Mouse (Mus musculus) gastrocnemius, postnatal 10 days (tissue): ENCODE measurements around the gene Tmbim4. TPM values are rescaled to one million over a fixed set of nuclear protein-coding genes. Genes with fewer than 3 reads are reported as not detected.

Source experiments
- DNase-seq: peaks from one replicate; pipeline ENCODE4 v3.0.0; 2021; ENCODE audit warnings: mixed read lengths
- total RNA-seq, 2 experiments: library from RNA; stranded (reverse); gene quantifications; 2 replicates each; pipeline ENCODE4 v1.2.3; 2021

Tmbim4 gene
- total RNA-seq, 2 experiments from 2014 or later = 65.2 to 67.7 TPM

DNA sequence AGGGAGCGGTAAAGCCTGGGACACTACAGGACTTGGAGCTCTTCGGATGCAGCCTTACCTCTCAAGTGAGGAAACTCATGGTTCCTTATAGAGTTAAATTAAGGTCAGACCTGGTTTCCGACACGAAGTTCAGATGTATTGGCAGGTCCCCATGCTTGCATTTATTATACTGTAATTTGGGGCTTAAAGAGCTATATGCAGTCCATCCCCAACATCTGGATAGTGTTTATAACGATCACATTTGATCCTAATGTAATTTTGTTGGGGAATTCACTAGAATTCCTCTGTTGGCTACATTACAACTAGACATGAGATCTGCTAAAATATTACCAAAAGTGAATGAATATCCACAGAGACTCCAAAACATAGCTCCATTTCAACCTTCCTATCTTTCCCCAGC lies 44.3 kb downstream of the Tmbim4 start:
- DNase-seq = no peak

DNA sequence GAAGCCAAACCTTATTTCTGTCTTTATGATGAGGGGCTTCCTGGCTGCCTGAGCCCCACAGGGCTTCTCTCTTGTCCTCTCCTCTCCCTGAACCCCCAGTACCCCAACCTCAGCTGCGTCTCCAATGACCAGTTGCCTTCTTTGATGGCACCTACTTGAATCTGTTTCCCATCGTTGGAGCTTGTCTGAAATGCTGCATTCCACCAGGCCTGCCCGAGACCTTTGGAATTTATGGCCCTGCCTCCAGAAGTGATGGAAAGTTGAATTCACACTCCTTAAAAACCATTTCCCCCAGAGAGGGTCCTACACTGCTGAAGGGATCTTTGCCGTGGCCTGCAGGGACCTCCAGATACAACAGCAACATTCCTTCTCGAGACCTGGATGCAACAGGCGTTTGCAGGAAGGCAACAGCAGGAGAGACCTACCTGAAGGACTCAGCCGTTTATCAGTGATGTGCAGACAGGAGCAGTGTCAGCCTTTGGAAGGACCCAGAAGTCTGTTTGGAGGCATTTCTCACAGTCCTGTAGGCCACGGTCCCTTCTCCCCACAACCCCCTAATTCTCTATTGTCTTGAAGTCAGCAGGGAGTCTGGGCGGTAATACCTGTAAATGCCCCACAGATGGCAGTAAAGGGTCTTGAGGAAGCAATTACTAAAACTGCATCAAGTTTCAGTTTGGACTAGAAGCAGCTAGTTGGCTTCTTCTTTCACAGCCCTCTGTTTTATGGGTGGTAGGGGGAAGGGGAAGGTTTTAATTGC lies 45.8 kb downstream of the Tmbim4 start:
- DNase-seq = peak; percentile 15

DNA sequence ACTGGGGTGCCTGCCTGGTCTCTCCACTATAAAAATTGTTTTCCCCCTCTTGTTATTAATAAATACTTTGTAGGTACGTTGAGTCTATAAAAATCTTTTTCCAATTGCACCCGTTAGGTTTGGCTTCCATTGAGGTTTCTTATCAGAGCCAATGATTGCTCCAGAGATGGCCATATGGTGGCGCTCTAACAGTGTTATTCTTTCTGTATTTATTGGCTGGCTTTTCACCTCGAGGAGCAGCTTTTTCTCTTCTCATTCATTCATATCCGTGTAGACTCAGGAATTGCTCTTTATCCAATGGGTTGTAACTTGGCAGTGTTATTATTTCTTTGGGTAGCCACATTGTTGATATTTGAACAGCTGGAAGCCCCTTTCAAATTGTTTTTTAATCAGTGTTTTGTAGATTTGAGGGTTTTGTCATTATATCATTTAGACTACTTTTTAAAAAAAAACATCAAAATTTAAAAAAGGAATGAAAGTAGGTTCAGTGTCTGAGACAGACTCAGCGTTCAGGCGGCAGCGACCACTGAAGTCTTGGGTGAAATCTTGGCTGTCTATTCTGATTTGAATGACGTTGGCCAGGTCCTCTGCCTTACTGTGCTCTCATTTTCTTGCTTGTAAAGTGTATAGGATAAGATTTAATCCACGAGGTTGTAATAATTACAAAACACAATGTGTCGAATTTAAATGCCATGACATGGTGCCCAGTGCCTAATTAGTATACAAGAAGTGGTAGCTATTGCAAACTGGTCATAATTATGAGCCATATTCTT lies 49.7 kb downstream of the Tmbim4 start:
- DNase-seq = no peak

DNA sequence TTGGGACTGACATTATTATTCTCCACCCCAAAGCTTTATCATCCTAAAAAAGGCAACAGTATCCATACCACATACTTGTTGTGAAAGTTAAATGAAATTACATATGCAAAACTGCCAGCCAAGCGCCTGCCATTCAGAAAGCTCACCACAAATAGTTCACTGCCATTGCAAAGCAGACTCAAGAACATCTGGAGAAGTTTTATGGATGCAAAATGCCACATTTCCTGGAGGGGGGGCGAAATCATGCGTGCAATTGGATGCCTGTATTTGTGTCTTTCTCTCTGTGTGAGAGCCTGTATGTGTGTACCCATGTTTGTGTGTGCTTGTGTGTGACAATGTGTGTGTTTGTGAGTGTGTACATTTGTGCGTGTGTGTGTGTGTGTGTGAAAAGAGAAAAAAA lies 50.4 kb downstream of the Tmbim4 start:
- DNase-seq = no peak

DNA sequence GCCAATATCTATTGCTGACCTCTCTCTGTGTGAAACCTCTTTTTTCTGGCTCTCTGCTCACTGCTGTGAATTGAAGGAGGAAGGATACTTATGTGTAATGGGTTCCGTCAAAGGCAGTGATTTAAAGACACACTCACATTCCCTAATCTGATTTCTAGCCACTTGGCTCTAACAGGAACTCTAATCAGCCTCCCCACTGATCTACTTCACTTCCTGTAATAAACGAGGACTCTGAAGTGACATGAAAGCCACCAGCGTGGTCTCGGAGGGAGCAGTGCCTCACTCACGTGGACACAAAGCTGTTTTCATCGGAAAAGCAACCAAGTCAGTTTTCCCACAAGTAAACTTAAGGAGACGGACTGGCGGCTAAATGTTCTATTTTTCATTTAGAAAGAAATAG lies 51.4 kb downstream of the Tmbim4 start:
- no peak for DNase-seq

DNA sequence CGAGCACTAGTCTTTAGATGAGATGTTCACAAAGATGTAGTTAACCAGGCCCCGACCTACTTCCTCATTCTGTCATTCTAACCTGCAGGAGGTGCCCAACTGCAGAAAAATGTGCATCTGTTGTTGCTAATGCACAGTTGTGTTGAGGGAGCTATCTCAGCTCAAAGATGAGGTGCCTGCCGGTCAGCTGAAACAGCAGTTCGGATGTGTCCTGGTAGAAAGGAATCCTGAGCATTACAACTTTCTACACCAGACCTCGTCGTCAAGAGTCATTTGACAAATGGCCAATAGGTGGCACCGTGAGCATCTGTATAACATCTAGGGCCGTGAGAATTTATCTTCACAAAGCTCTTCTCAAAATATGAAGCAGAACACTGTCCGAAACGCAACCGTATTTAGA lies 55.8 kb downstream of the Tmbim4 start:
- DNase-seq = peak; percentile 38

DNA sequence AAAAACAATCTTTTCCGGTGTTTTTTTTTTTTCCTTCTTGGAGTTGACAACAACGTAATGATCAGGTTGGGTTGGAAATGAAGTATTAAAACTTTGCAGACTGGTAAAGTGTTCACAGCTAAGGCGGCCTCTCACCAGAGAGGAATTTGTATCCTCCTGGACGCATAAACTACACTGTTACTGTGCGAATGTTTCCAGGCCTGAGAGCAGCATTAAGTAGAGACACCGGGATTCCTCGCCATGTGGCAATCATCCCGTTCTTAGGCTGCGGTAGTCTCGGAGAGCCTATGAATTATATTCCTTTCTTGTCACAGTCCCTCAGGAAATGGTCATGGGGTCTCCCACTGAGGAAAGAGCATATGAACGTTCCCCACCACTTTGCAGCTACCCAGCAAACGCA lies 66.4 kb downstream of the Tmbim4 start:
- DNase-seq = no peak

DNA sequence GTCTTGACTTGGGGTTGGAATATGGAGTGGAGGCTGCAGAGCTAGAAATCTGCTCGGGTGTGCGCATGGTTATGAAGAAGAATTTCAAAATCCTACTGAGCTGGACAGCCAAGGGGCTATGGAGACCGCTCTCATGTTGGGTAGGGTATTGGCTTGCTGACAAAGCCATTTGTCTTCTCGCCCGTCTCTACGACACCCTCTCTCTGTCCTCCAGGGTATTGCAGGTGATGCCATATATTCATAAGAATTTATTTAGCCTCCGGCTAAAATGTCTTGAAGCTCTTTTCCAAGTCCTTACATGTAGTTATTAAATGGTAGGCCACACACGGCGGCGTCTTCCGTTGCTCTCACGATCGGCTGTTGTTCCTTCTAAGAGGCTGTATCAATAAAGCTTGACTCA lies 68.6 kb downstream of the Tmbim4 start:
- DNase-seq = no peak

DNA sequence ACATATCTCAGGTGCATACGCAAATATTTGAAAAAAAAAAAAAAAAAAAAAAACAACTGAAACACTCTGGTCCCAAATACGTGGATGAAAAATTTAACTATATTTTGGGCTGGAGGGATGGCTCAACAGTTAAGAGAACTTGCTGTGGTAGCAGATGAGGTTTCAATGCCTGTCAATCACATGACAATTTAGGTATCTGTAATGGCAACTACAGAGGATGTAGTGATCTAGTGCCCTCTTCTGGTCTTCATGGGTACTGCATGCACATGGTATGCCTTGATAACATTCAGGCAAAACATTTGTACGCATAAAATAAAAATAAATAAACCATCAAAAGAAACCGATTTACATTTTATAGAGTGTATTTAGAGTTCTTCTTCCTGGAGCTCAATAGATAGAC lies 69.4 kb downstream of the Tmbim4 start:
- DNase-seq = peak; percentile 59

DNA sequence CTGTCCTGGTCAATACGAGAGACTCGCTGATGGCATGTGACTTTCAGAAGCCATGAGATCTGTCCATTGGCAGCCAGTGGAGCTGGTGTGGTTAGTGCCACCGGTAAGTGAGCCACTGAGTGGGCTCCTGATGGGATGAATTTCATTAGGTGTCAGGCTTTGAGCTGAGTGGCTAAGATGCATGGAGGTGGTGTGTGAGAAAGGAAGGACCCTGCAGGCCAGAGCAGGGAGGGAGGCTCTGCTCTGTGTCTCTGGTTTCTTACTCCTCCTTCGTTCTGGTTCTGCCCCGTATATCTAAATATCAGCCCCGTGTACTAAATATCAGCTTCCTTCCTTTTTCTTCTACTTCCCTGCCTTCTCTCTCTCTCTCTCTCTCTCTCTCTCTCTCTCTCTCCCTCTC lies 69.9 kb downstream of the Tmbim4 start:
- no peak for DNase-seq

DNA sequence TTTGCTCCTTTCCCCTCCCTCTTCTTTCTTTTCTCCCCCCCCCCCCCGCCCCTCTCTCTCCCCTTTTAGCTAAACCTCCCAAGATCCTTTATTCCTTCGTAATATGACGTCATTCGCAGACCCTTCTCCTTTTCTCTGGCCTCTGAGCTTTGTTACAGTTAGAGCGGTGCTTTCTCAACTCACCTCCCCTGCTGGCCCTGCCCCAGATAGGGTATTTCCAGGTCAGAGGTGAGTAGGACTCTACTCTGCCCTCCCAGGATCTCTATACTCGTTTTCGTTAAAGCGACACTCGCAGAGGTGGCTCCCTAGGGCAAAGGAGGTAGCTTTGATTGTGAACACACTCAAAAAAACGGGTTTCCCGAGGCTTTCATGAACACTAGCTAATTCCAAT lies 70.5 kb downstream of the Tmbim4 start:
- no peak for DNase-seq

DNA sequence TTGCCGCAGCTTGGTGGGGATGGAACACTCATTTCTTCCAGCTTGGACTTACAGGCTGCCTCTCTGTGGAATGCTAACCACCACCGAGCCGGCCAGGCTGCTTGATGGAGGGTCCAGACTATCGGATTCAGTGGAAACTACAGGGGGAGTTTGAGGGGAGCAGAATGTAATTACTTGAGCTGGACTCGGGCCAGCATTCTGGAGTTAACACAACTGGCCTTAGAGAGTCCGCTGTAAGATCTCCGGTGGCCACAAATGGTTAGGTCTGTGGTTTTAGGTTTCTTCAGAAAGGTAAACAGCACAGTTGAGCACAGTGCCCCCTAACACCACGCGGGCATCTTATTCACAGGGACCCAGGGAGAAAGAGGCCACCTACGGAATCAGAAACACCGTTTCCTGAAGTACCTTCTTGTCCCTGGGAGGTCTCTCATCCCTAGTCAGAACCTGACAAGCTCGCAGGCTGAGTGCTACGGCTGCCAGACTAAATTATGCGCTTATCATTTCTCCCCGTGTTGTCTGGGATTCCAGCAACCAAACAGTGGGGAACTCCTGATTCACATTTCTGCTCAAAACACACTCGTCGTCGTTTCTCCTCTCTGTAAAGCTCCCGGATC lies 71.0 kb downstream of the Tmbim4 start:
- no peak for DNase-seq

DNA sequence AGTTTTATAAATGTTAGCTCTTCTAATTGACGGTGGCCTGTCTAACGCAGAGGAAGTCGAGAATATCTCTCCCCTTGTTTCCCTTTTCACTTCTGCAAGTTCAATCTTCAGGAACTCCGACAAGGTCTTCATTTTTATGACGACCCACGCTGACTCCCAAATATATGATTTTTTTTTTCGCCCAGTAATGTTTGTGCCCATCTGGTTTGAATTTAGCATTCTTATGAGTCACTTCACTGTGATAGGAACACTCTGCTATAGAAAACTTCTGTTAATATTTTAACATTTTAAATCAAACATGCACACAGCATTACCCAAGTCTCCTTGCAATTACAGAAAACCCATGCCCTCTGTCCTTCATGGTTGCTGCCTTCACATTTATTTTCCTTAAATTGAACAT lies 71.9 kb downstream of the Tmbim4 start:
- DNase-seq = no peak

Other genes starting within 250 kb of the Tmbim4 start
- 1 to 10 TPM; 7.2 to 7.5 TPM for gene Helb, start 88.6 kb upstream of the Tmbim4 start, total RNA-seq
- gene Irak3, start 540 bp downstream of the Tmbim4 start, total RNA-seq = 1 to 10 TPM; 3.4 TPM
- 10 to 100 TPM; 14.1 to 14.7 TPM for gene Llph, start 25.5 kb downstream of the Tmbim4 start, total RNA-seq